Mouse (Mus musculus) spleen, postnatal 10 days (tissue): ENCODE data around the gene Itprip.

Experiments
- DNase-seq, 2 experiments: peaks; one replicate each; pipeline ENCODE4 v3.0.0; 2021 to 2022; ENCODE audit warnings: low spot score in 2 of 2

Itprip gene

GRCm38 (mm10) chr19:47919126-47919965 lies at the start of gene Itprip, which contains the start of gene Cfap43:
TSS of gene Itprip (minus strand) at chr19:47919299.
TSS of gene Cfap43 (minus strand) at chr19:47919287.
- peak; percentile 77 to 79 for DNase-seq

GRCm38 (mm10) chr19:47958181-47958580 lies 39.1 kb upstream of the Itprip start:
- DNase-seq: no peak

- no peak for DNase-seq
Measured at GRCm38 (mm10) chr19:47953169-47953568, 34.1 kb upstream of the Itprip start.

DNA sequence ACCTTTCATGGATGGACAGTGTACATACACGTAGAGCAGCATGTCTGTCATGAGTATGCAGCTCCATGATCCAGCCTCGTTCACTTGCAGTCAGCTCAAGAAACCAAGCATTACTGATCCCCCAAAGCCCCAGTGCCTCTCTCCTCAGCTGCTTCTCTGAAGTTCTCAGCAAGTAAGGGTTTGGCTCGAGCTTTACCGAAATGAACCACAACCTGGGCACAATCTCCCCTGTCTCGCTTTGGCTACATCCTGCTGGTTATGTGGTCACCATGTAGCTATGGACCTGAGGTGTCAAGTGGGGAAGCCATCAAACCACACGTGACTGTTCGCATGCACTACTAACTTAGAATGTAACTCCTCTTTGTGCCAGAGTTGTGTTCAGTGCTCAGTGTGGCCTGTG lies 31.8 kb upstream of the Itprip start:
- DNase-seq: no peak

DNA sequence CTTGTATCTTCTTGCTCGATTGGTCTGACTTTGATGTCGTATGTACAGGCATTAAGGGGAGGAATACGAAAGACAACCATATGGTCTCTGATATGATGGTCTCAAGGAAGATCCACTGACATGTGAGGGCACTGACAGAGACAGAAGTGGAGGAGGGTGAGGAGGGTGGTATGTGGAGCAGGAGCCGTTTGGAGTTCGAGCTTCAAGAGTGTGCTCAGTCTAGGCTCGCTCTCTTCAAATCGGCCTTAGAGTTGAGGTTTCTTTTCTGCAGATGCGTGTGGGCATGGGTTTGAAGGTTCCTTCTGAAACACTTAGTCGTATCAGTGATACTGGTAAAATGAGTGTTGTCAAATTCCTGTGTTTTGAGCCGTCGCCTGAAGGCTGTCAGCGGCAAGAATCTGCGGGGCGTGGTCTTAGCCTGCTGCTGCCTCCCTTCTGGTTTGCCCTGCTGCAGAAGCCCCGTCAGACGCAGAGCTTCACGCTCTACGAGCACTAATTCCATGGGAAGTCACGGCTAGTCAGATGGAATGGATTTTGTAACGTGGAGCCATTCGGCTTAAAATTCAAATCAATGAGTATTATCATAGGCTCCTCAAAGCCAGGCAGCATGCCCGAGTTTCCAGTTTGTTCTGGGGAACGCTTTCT lies 27.8 kb upstream of the Itprip start:
- DNase-seq: no peak

GRCm38 (mm10) chr19:47939361-47939760 lies 20.3 kb upstream of the Itprip start:
- no peak for DNase-seq

DNA sequence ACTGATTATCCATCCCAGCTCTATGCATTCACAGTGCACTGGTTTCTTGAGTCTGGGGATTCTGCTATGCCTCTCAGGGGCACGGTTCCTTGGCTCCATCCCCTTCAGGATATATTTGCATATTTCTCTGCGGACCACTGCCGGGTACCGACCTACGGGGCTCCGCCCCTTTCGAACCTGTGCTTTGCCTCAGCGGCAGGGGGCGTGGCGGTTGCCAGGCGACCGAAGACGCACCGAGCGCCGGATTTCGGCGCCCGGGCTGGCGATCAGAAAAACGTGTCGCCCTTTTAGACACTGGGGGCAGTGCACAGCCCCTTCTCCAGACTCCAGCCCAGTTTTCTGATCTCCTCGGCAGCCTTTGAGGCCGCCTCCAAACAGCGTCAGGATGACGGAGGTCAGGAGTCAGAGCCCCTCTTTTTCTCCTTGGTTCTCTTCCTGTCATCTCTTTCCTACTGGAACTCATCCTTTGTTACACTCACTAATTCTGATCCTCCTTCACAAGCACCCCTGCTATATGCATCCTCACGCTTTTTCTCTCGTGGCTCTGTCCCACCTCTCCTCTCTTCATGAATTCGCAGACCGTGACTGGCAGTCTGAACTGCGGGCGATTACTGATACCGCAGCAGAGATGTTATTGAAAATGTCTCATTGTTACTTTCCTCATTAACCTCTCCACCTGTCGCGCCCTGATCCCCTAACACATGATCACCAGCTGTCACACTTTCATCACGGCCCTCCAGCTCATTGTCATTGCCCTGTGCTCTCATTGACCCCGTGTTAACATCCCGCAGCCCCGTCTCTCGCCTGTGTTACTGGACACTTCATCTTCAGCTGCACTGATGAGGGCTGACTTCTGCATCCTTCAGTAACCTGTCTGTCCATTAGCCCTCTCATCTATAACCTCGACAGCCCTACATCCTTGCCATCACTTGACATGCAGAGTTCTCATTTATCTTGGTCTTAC lies 18.6 kb upstream of the Itprip start, which contains the start of gene Cfap58:
Gene Cfap58 (plus strand): TSS at position 233 of the 964 bp plus-strand sequence.
- peak; percentile 33 to 79 for DNase-seq

DNA sequence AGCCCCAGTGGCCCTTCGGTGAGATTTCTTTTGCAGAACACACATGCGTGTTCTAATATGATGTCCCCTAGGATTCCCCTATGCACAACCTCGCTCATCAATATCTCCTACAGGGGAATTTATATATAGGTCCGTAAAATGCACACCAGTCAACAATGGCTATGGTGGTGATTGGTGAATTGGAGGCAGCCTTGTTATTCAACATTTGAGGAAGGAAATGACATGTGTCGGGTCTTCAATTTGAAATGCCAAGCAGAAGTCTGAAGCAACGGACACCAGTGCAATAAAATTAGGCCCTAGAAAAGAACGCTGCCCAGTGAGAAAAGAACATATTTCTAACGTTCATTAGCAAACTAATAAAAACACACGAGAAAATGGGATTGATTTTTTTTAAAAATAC lies 17.8 kb upstream of the Itprip start:
- DNase-seq: no peak

GRCm38 (mm10) chr19:47936490-47936889 lies 17.4 kb upstream of the Itprip start:
- DNase-seq: no peak

GRCm38 (mm10) chr19:47935530-47935929 lies 16.4 kb upstream of the Itprip start:
- DNase-seq: no peak

DNA sequence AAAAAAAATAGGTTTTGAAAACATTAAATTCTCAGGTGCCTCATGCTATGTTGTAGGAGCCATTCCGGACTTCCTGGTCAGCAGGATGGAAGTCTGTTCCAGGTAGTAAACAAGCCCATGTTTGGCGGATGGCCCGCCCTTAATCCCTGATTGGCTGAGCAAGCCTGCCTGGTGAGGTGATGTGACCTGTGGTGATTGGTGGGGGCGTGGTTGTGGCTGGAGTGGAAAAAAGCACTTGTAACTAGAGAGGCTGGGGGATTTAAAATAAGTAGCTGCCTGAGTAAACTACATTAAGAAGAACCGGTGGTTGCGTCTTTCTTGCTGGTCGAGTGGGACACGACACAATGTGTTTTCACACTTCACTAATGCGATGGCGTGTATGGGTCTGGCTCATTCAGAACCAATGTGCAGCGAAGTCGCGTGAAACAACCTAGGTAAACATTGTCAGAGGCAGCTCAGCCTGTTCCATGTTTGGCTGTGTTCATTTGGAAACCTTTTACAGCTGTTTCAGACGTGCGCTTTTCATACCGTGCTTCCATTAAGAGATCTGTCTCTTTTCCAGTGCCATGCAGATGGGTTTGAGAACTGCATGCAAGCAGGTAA lies 15.6 kb upstream of the Itprip start:
- no peak for DNase-seq

GRCm38 (mm10) chr19:47934146-47934545 lies 15.0 kb upstream of the Itprip start:
- DNase-seq: no peak

- no peak for DNase-seq
Measured at GRCm38 (mm10) chr19:47931982-47932638, 13.0 kb upstream of the Itprip start.

- no peak for DNase-seq
Measured at GRCm38 (mm10) chr19:47929043-47929442, 9.9 kb upstream of the Itprip start.

DNA sequence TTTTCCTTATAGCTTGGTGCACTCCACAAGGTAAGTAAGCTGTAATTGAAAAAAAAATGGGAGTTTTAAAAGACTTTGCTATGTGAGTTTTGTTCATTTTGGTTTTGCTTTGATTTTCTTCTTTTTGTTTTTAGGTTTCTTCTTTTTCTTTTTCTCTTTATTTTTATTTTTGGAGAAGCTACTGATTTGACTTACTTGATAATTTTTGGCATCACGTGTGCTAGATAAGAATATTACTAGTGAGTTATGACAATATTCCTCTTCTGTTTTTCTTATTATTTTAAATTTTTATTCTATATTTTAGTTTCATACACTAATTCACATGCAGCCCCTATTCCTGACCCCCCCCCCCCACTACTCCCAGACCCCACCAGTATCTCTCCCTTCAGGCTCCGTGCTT lies 7.9 kb upstream of the Itprip start:
- no peak for DNase-seq

GRCm38 (mm10) chr19:47925819-47926218 lies 6.7 kb upstream of the Itprip start:
- no peak for DNase-seq

DNA sequence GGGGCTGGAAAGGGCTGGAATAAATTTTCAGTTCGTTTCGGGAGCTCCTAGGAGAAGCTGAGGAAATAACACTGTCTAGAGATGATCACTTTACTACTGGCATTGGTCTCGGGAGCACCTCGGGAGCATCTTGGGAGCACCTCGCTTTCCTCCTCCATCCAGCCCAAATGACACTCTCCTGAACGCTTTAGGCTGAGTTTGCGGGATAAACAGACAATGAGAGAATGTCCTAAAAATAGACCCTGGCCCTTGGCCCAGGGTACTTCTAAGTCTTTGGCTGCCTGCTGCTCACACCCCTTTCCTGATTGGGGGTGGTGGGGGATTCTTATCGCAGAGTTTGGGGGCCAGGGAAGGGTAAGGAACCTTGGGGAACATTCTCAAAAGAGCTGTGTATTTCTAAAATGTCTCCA lies 872 bp upstream of the Itprip start:
- peak in 1 of 2 experiments; percentile 44 for DNase-seq

DNA sequence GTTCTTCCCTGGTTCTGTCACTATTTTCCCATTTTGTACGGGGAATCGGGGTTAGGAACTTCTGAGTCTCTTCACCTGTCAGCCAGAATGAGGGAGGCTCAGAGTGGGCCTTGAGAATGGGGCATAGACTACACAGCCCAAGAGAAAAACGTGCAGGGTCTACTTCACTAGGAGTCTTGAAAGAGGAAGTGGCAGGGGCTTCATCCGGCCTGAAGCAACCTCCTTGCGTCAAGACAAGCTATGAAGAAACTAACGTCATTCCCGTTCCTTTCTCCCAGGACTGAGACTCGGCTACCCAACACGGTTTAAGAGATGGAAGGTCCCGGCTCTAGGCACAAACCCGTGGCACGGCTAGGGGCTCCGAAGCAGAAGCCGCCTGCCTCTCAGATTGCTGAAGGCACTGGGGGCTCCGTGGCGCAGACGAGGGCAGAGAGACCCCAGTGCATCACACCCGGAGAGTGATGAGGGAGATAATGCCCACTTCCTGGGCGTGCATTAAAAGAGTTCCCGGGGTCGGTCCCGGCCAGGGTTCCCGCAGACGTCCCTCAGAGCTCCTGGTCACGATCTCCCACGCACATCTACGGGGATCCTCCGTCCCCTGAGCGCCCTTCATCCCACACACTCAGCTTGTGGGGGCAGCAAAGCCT lies 521 bp downstream of the Itprip start:
- peak; percentile 40 to 68 for DNase-seq

GRCm38 (mm10) chr19:47918016-47918415 lies 1.1 kb downstream of the Itprip start:
- no peak for DNase-seq

DNA sequence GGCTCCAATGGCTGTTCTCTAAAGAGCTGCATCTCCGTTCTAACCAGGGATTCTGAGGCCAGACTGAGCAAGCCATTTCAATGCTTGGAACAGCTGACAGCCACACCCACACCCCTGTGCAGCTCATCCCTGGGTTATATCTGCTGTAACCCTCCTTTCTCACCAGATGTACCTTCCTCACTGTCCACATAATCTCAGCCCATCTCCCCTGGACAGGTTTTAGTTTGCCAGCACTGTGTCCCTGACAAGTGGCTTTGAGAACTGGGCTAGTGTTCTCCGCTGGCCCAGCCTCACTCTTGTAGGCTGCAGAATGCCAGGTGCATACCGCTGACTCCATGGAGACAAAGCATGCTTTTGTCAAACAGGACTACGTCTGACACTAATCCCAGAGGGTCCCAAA lies 1.7 kb downstream of the Itprip start:
- peak in 1 of 2 experiments; percentile 12 for DNase-seq
